26 mouse cellular contexts compared by ENCODE assay signal in genomic region chr9:60870451-60870850, GRCm38 (mm10).
DNase-seq lines count a peak whose midpoint lies in the region; ATAC-seq and TF ChIP-seq lines count a peak whose summit lies in the region.
"Had no signal": no experiment of that assay in that cellular context is flagged by ENCODE, and none has a peak within 500 bp of the region (broad histone marks: within the 10 kb centered on the region; RNA-seq: fewer than 3 reads in every experiment).

No protein-coding gene starts in this region.

- H3K36me3 ChIP-seq in E14TG2a.4 (ENCODE audit: insufficient read depth, low read length) = peaks cover 38% of the 10 kb centered on the region
- H3K36me3 ChIP-seq: G1E had no signal

- no peak for DNase-seq in gastrocnemius, adult 2 months
- DNase-seq in gastrocnemius, postnatal 14 days = no peak
- DNase-seq in MEL-GATA-1-ER (ENCODE audit: extremely low read depth, low read depth) = peak; percentile 78
- DNase-seq: cerebellum, adult 11-12 months; cerebellum, adult 8-10 months; cerebellum, postnatal 10 days; cerebellum, postnatal 36 days; embryo, embryonic 11 days; forebrain, postnatal 0 days; gastrocnemius, postnatal 36 days; heart, adult 11 months; kidney, adult 11 months; kidney, adult 8-10 months had no signal

- H3K27me3 ChIP-seq in E14TG2a.4 (ENCODE audit: insufficient read depth, low read length) = 0 out of 2 replicates have a peak, but pooled peaks cover 10% of the 10 kb centered on the region
- H3K27me3 ChIP-seq: embryonic facial prominence, embryonic 13.5 days; hindbrain, embryonic 12.5 days; intestine, embryonic 15.5 days had no signal

- TF ChIP-seq CTCF in gastrocnemius, adult 2 months (IDR thresholded peaks at IDR 0.05) = no peak
- no peak for TF ChIP-seq CTCF in E14TG2a.4 (conservative IDR thresholded peaks at IDR 0.05; ENCODE audit: low read length)

- intact Hi-C loops in gastrocnemius, adult 2 months (cut with DNase I) = no loop called here
- intact Hi-C loops in gastrocnemius, postnatal 14 days (cut with DNase I; ENCODE audit: low total_unique reads) = no loop called here

- H3K4me3 ChIP-seq in gastrocnemius, adult 2 months = peak overlapping the region; percentile 21
- H3K4me3 ChIP-seq in E14TG2a.4 (replicated peaks; ENCODE audit: low read length) = peak overlapping the region; percentile 58
- H3K4me3 ChIP-seq in brown adipose tissue, adult 24 weeks (ENCODE audit: insufficient read depth, low read depth, low read length) = peak overlapping the region; percentile 18; the same call in 1 of the 2 replicates
- H3K4me3 ChIP-seq: embryonic facial prominence, embryonic 10.5 days; embryonic facial prominence, embryonic 13.5 days; erythroblast, embryonic 14.5 days; forebrain, embryonic 10.5 days; hindbrain, embryonic 12.5 days; intestine, embryonic 15.5 days had no signal

- peak overlapping the region; percentile 57; the same call in 1 of the 2 replicates for H3K27ac ChIP-seq in gastrocnemius, adult 2 months
- no peak overlapping the region for H3K27ac ChIP-seq in brown adipose tissue, adult 24 weeks (replicated peaks; ENCODE audit: low read depth, low read length)
- H3K27ac ChIP-seq: embryonic facial prominence, embryonic 10.5 days; embryonic facial prominence, embryonic 13.5 days; hindbrain, embryonic 12.5 days; intestine, embryonic 15.5 days had no signal

- peaks cover 61% of the 10 kb centered on the region for H3K4me1 ChIP-seq in E14TG2a.4 (replicated peaks; ENCODE audit: low read depth, low read length)
- no peaks in the 10 kb centered on the region; the same call in 1 of the 2 replicates for H3K4me1 ChIP-seq in brown adipose tissue, adult 24 weeks (ENCODE audit: control insufficient read depth, insufficient read depth, insufficient read length, low read length)
- H3K4me1 ChIP-seq: embryonic facial prominence, embryonic 13.5 days had no signal

- no peaks in the 10 kb centered on the region for H3K9me3 ChIP-seq in E14TG2a.4 (ENCODE audit: low read length)
- H3K9me3 ChIP-seq: embryonic facial prominence, embryonic 10.5 days; embryonic facial prominence, embryonic 13.5 days; forebrain, embryonic 10.5 days; G1E; hindbrain, embryonic 12.5 days; intestine, embryonic 15.5 days had no signal

- ATAC-seq in monocyte, adult 5-6 weeks (replicated peaks; ENCODE audit: insufficient number of reproducible peaks, low FRiP score, low TSS enrichment, poor library complexity, severe bottlenecking) = no peak
- no peak for ATAC-seq in granulocyte monocyte progenitor cell, adult 5-6 weeks (replicated peaks; ENCODE audit: poor library complexity, severe bottlenecking)
- ATAC-seq: CD4-positive, CD25-positive, alpha-beta regulatory T cell, adult 4 months; forebrain, postnatal 0 days; hindbrain, embryonic 16.5 days; intestine, embryonic 15.5 days had no signal
